Mouse (Mus musculus): ENCODE measurements around the gene Mthfs. TPM values are rescaled to one million over a fixed set of nuclear protein-coding genes. Genes with fewer than 3 reads are reported as not detected.

Mthfs gene
- total RNA-seq, 2 experiments from 2014 or later, result 18.9 to 22.8 TPM

GRCm38 (mm10) chr9:89403031-89403430 lies 192.6 kb downstream of the Mthfs start:
- intact Hi-C loops (cut with DNase I), result no loop called here

More at GRCm38 (mm10) chr9:89403031-89403430, 192.6 kb downstream of the Mthfs start:
- DNase-seq, result no peak

Other genes starting within 250 kb of the Mthfs start
- gene Trim43b, start 117.8 kb upstream of the Mthfs start, total RNA-seq (2021), result under 1 TPM in 1 of 2 experiments, not detected in 1; 0.22 TPM
- 1 to 10 TPM in 1 of 2 experiments, not detected in 1; 1.2 TPM for gene Bcl2a1b, start 11.5 kb upstream of the Mthfs start, total RNA-seq (2021)
- gene Gm29094, start 11.3 kb upstream of the Mthfs start, total RNA-seq (2021), result not detected